7 mouse cellular contexts compared by ENCODE assay signal in the genomic region with DNA sequence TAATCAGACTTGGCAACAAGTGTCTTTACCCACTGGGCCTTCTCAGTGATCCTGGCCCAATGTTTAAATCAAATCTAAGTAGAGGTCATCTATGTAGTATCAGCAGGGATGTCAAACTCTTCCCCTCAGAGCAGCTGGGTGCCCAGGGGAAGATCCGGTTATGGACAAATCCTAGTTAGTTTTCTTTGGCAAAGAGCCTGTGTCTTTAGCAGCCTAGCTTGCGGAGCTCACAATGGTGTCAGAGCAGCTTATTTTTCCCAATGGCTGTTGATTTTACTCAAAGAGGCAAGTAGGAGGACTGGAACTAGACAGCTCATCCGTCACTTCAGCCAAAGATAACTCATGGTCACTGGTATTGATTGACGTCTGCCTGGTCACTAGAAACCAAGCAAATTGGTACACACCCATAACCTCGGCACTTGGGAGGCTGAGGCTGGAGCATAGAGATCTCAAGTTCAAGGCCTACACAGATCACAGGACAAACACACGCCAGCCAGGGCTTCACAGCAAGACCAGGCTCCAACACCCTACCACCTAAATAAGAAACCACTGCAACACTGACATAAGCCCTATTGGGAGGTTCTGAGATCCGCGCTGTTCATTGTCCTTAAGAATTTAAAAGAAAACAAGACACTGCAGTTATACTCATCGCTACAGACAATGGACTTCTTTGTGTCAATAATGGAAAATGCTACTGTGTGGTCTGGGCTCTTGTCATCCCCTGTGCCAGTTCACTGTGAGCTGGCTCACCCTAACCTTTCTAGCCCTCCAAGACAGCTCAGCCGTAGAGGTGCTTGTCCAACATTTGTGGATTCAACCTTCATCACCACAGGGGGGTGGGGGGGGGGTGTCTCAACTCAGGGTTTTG. TPM values are rescaled to one million over a fixed set of nuclear protein-coding genes. Genes with fewer than 3 reads are reported as not detected.
A peak's percentile ranks its signal among the peaks of the same experiment; 100 is the strongest.
DNase-seq lines count a peak whose midpoint lies in the region; ATAC-seq and TF ChIP-seq lines count a peak whose summit lies in the region.

No protein-coding gene starts in this region.

- peak overlapping the region; percentile 79 for H3K4me2 ChIP-seq in limb, embryonic 12.5 days

- TF ChIP-seq CTCF in spleen, adult 2 months (IDR thresholded peaks at IDR 0.05; ENCODE audit: extremely low read depth, insufficient read depth, insufficient read length, insufficient replicate concordance) = no peak

- 0 out of 2 replicates have a peak overlapping the region, but pooled peaks have one; percentile 89 for H3K9ac ChIP-seq in limb, embryonic 12.5 days (replicated peaks)

- no peak for TF ChIP-seq POLR2A in spleen, adult 2 months (IDR thresholded peaks at IDR 0.05; ENCODE audit: low read depth, low read length)

- H3K36me3 ChIP-seq in spleen, adult 2 months (ENCODE audit: control insufficient read depth, insufficient read depth, low read length) = 0 out of 2 replicates have a peak, but pooled peaks cover 1% of the 10 kb centered on the region
- H3K36me3 ChIP-seq in limb, embryonic 12.5 days = peaks cover 4% of the 10 kb centered on the region; the same call in 1 of the 2 replicates

- peaks cover 2% of the 10 kb centered on the region; the same call in 1 of the 2 replicates for H3K4me1 ChIP-seq in spleen, adult 2 months (ENCODE audit: control insufficient read depth, insufficient read depth, insufficient read length)
- peaks cover 19% of the 10 kb centered on the region for H3K4me1 ChIP-seq in limb, embryonic 12.5 days (replicated peaks)

- no peak overlapping the region for H3K4me3 ChIP-seq in spleen, adult 2 months (ENCODE audit: extremely low read depth, insufficient read depth, insufficient read length)
- peak overlapping the region; percentile 92 for H3K4me3 ChIP-seq in limb, embryonic 12.5 days (replicated peaks)

- no peaks in the 10 kb centered on the region for H3K9me3 ChIP-seq in limb, embryonic 12.5 days

- no peak for ATAC-seq in limb, embryonic 12.5 days (ENCODE audit: insufficient number of reproducible peaks, insufficient read depth, low FRiP score, low TSS enrichment, low read depth)
- no peak for ATAC-seq in megakaryocyte-erythroid progenitor cell, adult 5-6 weeks (replicated peaks; ENCODE audit: low FRiP score, low TSS enrichment, poor library complexity, severe bottlenecking)

- no peak for DNase-seq in spleen, adult 2 months (ENCODE audit: low read depth in 1 of 2, low spot score in 2 of 2)
- no peak for DNase-seq in spleen, postnatal 10 days (ENCODE audit: low spot score in 2 of 2)
- peak; percentile 97 for DNase-seq in fat pad, adult 2 months (ENCODE audit: extremely low read depth, low read depth, low spot score)
- DNase-seq in embryo, embryonic 9.5 days (ENCODE audit: extremely low spot score) = no peak
- no peak for DNase-seq in urinary bladder, postnatal 36 days (ENCODE audit: low spot score in 2 of 2)

- 87% methylated on average over 10 of the region's 10 CpGs for WGBS in spleen, adult 2 months
- WGBS in limb, embryonic 12.5 days = 87% methylated on average over 10 of the region's 10 CpGs

- H3K27ac ChIP-seq in spleen, adult 2 months (ENCODE audit: insufficient read depth, low read length) = peak overlapping the region; percentile 51
- H3K27ac ChIP-seq in limb, embryonic 12.5 days = no peak overlapping the region; the same call in 1 of the 2 replicates

- H3K27me3 ChIP-seq in spleen, adult 2 months (ENCODE audit: control insufficient read depth, insufficient read depth, low read length) = no peaks in the 10 kb centered on the region
- no peaks in the 10 kb centered on the region for H3K27me3 ChIP-seq in limb, embryonic 12.5 days

RNA-seq across cellular contexts. Expression of gene Sp2, which starts 7.0 kb away (rescaled TPM):
- 23.9 and 29.1 TPM in 2 replicates for polyA plus RNA-seq in spleen, adult 2 months (2012; rRNA removed)
- polyA plus RNA-seq in limb, embryonic 12.5 days (2016; fragmentation: Nextera tagmentation; extraction: Ambion mirVana) = 13.7 and 17.8 TPM in 2 replicates
- total RNA-seq in megakaryocyte-erythroid progenitor cell, adult 5-6 weeks (2014; fragmentation: Nextera tagmentation) = 15.5 and 16.1 TPM in 2 replicates
- 2.4 and 4.8 TPM in 2 replicates for total RNA-seq in megakaryocyte-erythroid progenitor cell, adult 5-6 weeks (2017)

RNA-seq across cellular contexts. Expression of gene Pnpo, which starts 32.0 kb away (rescaled TPM):
- 33.2 and 57.0 TPM in 2 replicates for polyA plus RNA-seq in spleen, adult 2 months (2012; rRNA removed)
- 18.4 and 19.7 TPM in 2 replicates for polyA plus RNA-seq in limb, embryonic 12.5 days (2016; fragmentation: Nextera tagmentation; extraction: Ambion mirVana)
- 13.7 and 18.5 TPM in 2 replicates for total RNA-seq in megakaryocyte-erythroid progenitor cell, adult 5-6 weeks (2014; fragmentation: Nextera tagmentation)
- 25.9 and 29.0 TPM in 2 replicates for total RNA-seq in megakaryocyte-erythroid progenitor cell, adult 5-6 weeks (2017)

RNA-seq across cellular contexts. Expression of gene Sp6, which starts 37.4 kb away (rescaled TPM):
- 0.57 and 0.82 TPM in 2 replicates for polyA plus RNA-seq in spleen, adult 2 months (2012; rRNA removed)
- 6.5 and 7.7 TPM in 2 replicates for polyA plus RNA-seq in limb, embryonic 12.5 days (2016; fragmentation: Nextera tagmentation; extraction: Ambion mirVana)
- 0.28 TPM in 1 of 2 replicates, not detected in the other for total RNA-seq in megakaryocyte-erythroid progenitor cell, adult 5-6 weeks (2014; fragmentation: Nextera tagmentation)
- total RNA-seq in megakaryocyte-erythroid progenitor cell, adult 5-6 weeks (2017) = 0.38 TPM in 1 of 2 replicates, not detected in the other

RNA-seq across cellular contexts. Expression of gene Prr15l, which starts 47.8 kb away (rescaled TPM):
- 1.8 and 2.2 TPM in 2 replicates for polyA plus RNA-seq in spleen, adult 2 months (2012; rRNA removed)
- 0.84 and 1.1 TPM in 2 replicates for polyA plus RNA-seq in limb, embryonic 12.5 days (2016; fragmentation: Nextera tagmentation; extraction: Ambion mirVana)
- total RNA-seq in megakaryocyte-erythroid progenitor cell, adult 5-6 weeks (2014; fragmentation: Nextera tagmentation) = not detected in 2 replicates
- not detected in 2 replicates for total RNA-seq in megakaryocyte-erythroid progenitor cell, adult 5-6 weeks (2017)

RNA-seq across cellular contexts. Expression of gene Scrn2, which starts 54.0 kb away (rescaled TPM):
- 10.0 and 12.3 TPM in 2 replicates for polyA plus RNA-seq in spleen, adult 2 months (2012; rRNA removed)
- polyA plus RNA-seq in limb, embryonic 12.5 days (2016; fragmentation: Nextera tagmentation; extraction: Ambion mirVana) = 32.4 and 35.1 TPM in 2 replicates
- 12.4 and 17.7 TPM in 2 replicates for total RNA-seq in megakaryocyte-erythroid progenitor cell, adult 5-6 weeks (2014; fragmentation: Nextera tagmentation)
- total RNA-seq in megakaryocyte-erythroid progenitor cell, adult 5-6 weeks (2017) = 26.1 and 32.6 TPM in 2 replicates
